Mouse (Mus musculus) T-helper 2 cell (primary cell): ENCODE measurements around the gene 4930519P11Rik.

Experiments used
- in situ Hi-C: fragments of 300-600 bp; cut with MboI, MseI; formaldehyde crosslinking; loops from one replicate; pipeline ENCODE4 v1.15.1; 2025; ENCODE audit warnings: high pct_unique_total_duplicates

4930519P11Rik gene

DNA sequence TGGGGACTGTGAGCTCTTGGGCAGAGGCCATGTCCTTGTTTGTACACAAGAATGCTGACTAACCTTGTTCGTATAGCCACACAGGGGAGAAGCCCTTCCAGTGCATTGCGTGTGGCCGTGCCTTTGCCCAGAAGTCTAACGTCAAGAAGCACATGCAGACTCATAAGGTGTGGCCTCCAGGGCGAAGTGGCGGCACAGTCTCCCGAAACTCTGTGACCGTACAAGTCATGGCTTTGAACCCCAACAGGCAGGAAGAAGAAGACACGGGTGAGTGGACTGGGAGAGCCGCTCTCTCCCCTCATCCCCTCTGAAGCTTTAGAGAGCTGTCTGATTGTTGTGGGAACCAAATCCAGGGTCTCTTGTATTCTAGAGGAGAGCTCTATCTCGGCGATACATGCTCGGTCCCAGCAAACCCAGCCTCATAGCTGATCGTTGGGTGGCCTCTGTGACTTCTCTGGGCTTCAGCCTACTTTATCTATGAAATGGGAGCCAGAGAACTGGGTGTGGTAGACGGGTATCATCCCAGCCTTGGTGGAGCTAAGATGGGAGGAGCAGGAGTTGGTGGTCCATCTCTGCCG lies 19.1 kb upstream of the 4930519P11Rik start:
- in situ Hi-C loops: no loop called here

GRCm38 (mm10) chr2:154630531-154630930 lies 17.3 kb upstream of the 4930519P11Rik start:
- in situ Hi-C loops: no loop called here

- in situ Hi-C loops: no loop called here
Observed at GRCm38 (mm10) chr2:154624137-154624536, 10.9 kb upstream of the 4930519P11Rik start.

GRCm38 (mm10) chr2:154621684-154622083 lies 8.4 kb upstream of the 4930519P11Rik start:
- in situ Hi-C loops: no loop called here

DNA sequence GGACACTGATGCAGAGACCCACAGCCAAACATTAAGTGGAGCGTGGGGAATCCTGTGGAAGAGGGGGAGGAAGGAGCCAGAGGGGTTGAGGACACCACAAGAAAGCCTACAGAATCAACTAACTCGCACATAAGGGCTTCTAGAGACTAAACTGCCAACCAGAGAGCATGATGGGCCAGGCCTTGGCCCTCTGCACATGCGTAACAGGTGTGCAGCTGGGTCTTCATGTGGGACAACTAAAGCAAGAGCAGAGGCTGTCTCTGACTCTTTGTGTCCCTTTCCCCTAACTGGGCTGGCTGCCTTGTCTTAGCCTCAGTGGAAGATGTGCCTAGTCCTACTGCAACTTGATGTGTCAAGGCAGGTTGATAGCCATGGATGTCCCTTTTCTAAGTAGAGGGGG lies 3.8 kb upstream of the 4930519P11Rik start:
- in situ Hi-C loops: no loop called here

DNA sequence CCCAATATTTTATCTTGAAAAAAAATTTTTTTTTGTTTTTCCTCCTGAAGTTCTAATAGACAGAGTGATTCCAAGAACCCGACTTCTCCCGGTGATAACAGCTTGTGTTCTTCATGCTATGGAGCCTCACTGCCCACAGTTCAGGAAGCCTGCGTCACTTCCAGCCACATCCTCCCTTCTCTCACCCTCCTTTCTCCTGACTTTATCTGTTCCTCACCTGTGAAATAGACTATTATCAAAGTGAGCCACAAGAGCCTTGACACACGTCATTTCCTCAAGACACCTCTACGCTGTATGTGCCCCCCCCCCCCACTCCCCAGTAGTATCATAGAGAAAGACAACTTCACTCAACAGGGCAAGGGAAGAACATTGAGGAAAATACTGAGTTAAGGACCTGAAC lies 2.4 kb upstream of the 4930519P11Rik start:
- in situ Hi-C loops: no loop called here

GRCm38 (mm10) chr2:154614841-154615576 lies 1.8 kb upstream of the 4930519P11Rik start:
- in situ Hi-C loops: no loop called here

DNA sequence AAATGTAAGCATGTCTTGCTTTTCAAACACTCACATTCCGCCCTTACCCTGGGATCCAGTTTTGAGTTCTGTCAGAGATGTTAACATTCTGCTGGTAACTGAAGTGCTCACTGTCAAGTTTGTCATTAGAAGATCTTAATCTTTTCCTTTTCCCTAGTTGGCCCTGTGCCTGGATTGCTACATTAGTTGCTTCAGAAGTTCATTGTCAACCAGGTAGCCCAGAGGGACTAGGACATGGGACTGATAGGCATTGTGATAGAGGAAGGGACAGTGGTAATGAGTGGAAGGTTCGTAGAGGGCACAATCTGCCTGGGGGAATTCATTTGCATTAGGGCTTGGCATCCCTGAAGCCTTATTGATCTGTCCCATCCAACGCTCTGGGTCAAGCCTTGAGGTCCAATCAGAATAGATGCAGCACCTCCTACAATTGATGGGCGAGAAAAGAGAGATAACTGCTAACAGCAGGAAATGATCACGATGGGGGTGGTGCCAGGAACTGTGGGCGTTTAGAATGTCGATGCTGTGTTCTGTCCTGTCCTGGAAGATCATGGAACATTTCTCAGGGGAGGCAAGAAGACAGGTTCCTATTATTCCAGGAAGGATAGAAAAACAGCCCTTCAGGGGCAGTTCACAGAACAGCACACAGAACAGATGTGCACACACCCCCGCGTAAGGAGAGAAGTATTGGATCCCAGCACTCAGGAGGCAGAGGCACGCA lies 4.0 kb downstream of the 4930519P11Rik start:
- in situ Hi-C loops: no loop called here

DNA sequence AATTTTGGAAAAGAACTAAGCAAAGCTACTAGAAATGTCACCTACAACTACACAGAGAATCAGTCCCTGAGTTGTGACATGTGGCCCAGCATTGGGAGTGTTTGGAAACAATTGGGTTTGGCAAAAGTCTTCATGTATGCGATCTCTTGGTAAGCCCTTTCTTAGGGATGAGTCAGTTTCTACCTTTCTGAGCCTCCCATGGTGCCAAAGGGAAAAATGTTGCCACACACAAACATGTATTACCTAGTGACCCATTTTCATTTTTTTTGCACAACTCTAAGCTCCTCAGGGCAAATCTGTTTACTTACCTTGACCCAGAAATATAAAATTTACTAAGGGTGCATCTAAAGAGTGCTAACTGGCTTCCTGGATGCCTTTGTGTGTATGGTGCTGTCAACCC lies 6.3 kb downstream of the 4930519P11Rik start:
- in situ Hi-C loops: no loop called here

GRCm38 (mm10) chr2:154604156-154604555 lies 9.1 kb downstream of the 4930519P11Rik start:
- in situ Hi-C loops: no loop called here

DNA sequence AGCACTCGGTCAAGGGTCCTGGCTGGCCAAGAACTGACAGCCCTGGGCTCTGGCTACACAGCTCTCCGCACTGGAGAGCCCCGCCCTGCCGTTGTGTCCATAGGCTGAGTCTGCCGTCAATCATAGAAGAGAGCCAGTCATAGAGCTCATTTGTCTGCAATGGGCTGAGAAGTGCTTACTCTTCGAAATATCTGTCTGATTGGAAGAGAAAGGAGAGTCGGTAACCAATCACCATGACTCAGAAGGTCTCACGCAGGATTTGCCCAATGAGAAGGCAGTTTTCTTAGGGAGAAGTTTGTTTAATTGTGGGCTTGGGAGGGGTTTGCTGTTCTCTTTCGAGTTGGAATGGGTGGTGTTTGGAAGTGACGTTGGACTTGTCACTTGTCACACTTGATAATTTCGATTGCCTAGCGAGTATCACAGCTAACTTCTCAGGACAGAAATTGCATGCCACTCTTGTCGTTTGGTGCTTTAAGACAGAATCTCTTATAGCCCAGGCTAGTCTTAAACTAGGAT lies 9.5 kb downstream of the 4930519P11Rik start, which contains the start of gene Pxmp4:
Gene Pxmp4 (minus strand): TSS at position 71 of the 516 bp plus-strand sequence.
- in situ Hi-C loops: no loop called here

- in situ Hi-C loops: no loop called here
Observed at GRCm38 (mm10) chr2:154603007-154603637, 10.1 kb downstream of the 4930519P11Rik start.

DNA sequence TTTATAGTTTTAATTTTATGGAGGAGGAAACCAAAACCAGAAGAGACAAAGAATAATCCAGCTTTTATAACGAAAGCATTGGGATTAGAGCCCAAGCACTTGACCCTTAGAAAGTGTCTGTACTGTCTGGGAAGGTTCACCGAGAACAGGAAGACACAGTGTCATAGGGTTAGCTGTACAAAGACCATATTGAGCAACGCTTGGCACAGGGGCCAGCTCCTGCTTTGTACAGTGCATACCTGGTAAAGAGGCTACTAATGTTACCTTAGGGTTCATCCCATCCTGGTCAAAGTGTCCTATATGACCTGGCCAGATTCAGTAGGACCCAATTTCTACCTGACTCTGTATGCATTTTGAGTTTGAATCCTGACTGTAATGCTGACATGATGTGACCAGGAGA lies 11.9 kb downstream of the 4930519P11Rik start:
- in situ Hi-C loops: no loop called here

GRCm38 (mm10) chr2:154600586-154600985 lies 12.7 kb downstream of the 4930519P11Rik start:
- in situ Hi-C loops: no loop called here

GRCm38 (mm10) chr2:154597399-154597798 lies 15.8 kb downstream of the 4930519P11Rik start:
- in situ Hi-C loops: no loop called here

- in situ Hi-C loops: no loop called here
Observed at GRCm38 (mm10) chr2:154595775-154596174, 17.5 kb downstream of the 4930519P11Rik start.

GRCm38 (mm10) chr2:154593025-154593424 lies 20.2 kb downstream of the 4930519P11Rik start:
- in situ Hi-C loops: no loop called here

DNA sequence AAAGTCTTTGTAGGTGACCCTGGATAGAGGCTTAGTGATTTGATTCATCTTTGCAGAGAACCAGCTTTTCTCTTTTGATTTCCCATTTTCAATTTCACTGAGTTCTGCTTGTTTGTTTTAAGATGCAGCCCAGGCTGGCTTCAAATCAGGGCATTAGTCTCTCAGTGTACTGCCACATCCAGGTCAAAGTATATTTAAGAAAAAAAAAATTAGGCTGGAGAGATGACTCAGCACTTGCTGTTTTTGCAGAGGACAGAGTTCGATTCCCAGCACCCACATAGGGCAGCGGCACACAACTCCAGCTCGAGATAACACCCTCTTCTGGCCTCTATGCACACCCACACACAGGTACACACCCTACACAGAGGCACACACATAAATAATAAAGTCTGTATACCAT lies 22.0 kb downstream of the 4930519P11Rik start:
- in situ Hi-C loops: no loop called here

- in situ Hi-C loops: loop anchor here (5.0 kb wide), 1 partner anchor 177 kb away; no protein-coding TSS in a partner anchor
Observed at GRCm38 (mm10) chr2:154589051-154589450, 24.2 kb downstream of the 4930519P11Rik start.

DNA sequence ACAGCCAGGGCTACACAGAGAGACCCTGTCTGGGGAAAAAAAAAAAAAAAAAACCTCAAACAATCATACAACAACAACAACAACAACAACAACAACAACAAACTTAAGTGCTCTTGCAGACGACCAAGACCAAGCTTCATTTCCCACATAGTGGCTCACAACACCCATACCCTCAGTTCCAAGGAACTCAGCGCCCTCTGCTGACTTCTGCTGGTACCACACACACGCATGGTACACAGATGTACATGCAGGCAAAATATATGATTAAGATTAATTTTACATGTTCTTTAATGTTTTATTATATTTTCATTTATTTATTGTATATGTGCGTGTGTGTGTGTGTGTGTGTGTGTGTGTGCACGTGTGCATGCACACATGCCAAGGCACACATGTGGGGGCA lies 26.8 kb downstream of the 4930519P11Rik start:
- in situ Hi-C loops: loop anchor here (5.0 kb wide), 1 partner anchor 174 kb away; no protein-coding TSS in a partner anchor

GRCm38 (mm10) chr2:154584931-154585601 lies 28.2 kb downstream of the 4930519P11Rik start:
- in situ Hi-C loops: loop anchor here (5.0 kb wide), 1 partner anchor 173 kb away; no protein-coding TSS in a partner anchor
